Mouse (Mus musculus) kidney, adult 2 months (tissue): ENCODE results near the gene Akr1b10.

Experiments
- CTCF ChIP-seq: fragments of 200-500 bp; conservative IDR thresholded peaks from 2 replicates; pipeline ENCODE4 v1.5.1; 2011; ENCODE audit warnings: low read depth, mild to moderate bottlenecking, control low read depth, low read length, moderate library complexity, mixed read lengths; ENCODE audit not compliant: insufficient read depth, insufficient read length
- POLR2A ChIP-seq: fragments of 200-500 bp; IDR thresholded peaks from one replicate; pipeline ENCODE4 v1.6.1; 2011; ENCODE audit warnings: low read depth, low read length, control low read depth

- TF ChIP-seq POLR2A, result no peak
- TF ChIP-seq CTCF, result no peak
Observed at GRCm38 (mm10) chr6:34441556-34442257, 57.7 kb downstream of the Akr1b10 start.
